Mouse (Mus musculus) erythroblast, embryonic 14.5 days (primary cell): ENCODE measurements around the gene Enpp3. TPM values are rescaled to one million over a fixed set of nuclear protein-coding genes. Genes with fewer than 3 reads are reported as not detected.

Experiments used
- H3K27me3 ChIP-seq: 2 replicates; pipeline ENCODE4 v1.6.1; 2012; ENCODE audit warnings: inconsistent platforms; ENCODE audit not compliant: control insufficient read depth
- H3K36me3 ChIP-seq: 2 replicates; pipeline ENCODE4 v1.6.1; 2012; ENCODE audit warnings: mild to moderate bottlenecking, inconsistent platforms; ENCODE audit not compliant: control insufficient read depth
- H3K4me1 ChIP-seq: 2 replicates; pipeline ENCODE4 v1.6.1; 2012; ENCODE audit warnings: inconsistent platforms; ENCODE audit not compliant: control insufficient read depth
- H3K4me3 ChIP-seq: replicated peaks from 2 replicates; pipeline ENCODE3; 2012; ENCODE audit warnings: moderate library complexity, mild to moderate bottlenecking, inconsistent platforms
- H3K9me3 ChIP-seq: 2 replicates; pipeline ENCODE4 v1.6.1; 2012; ENCODE audit warnings: low read length, inconsistent platforms, mixed read lengths; ENCODE audit not compliant: control insufficient read depth
- GATA1 ChIP-seq: IDR thresholded peaks from 2 replicates; pipeline ENCODE4 v1.6.1; 2012; ENCODE audit warnings: low read length, inconsistent platforms, mixed read lengths
- TAL1 ChIP-seq: IDR thresholded peaks from 3 replicates; pipeline ENCODE4 v1.6.1; 2012; ENCODE audit warnings: low read length, inconsistent platforms, mixed read lengths
- polyA plus RNA-seq: library from polyadenylated mRNA; stranded (reverse); fragments of >175 nt; gene quantifications from 2 replicates; pipeline ENCODE4 v1.2.3, GENCODE M21; 2012

Enpp3 gene
- 0.02 TPM in 1 of 2 replicates, not detected in the other for polyA plus RNA-seq

GRCm38 (mm10) chr10:24842676-24843075 is at the start of gene Enpp3:
TSS of gene Enpp3 (minus strand) at chr10:24842823.
- TF ChIP-seq GATA1 (no peak), TAL1 (no peak)
- Histone ChIP-seq H3K9me3 (no peaks in the 10 kb centered on the region; the same call in 1 of the 2 replicates), H3K36me3 (no peaks in the 10 kb centered on the region), H3K4me1 (peaks cover 20% of the 10 kb centered on the region), H3K27me3 (peaks cover 3% of the 10 kb centered on the region; the same call in 1 of the 2 replicates), H3K4me3 (no peak within 1 kb of the TSS)

- TF ChIP-seq TAL1 (no peak), GATA1 (no peak)
- H3K27me3 ChIP-seq: no peaks in the 10 kb centered on the region
- no peaks in the 10 kb centered on the region; the same call in 1 of the 2 replicates for H3K4me1 ChIP-seq
- peaks cover 85% of the 10 kb centered on the region for H3K36me3 ChIP-seq
- H3K4me3 ChIP-seq: no peak overlapping the region
- no peaks in the 10 kb centered on the region for H3K9me3 ChIP-seq
Measured at GRCm38 (mm10) chr10:24888343-24888742, 45.7 kb upstream of the Enpp3 start.

- Histone ChIP-seq H3K27me3 (no peaks in the 10 kb centered on the region), H3K4me3 (no peak overlapping the region), H3K9me3 (no peaks in the 10 kb centered on the region), H3K36me3 (peaks cover 86% of the 10 kb centered on the region), H3K4me1 (no peaks in the 10 kb centered on the region; the same call in 1 of the 2 replicates)
- TF ChIP-seq GATA1: no peak
- TF ChIP-seq TAL1: no peak
Measured at GRCm38 (mm10) chr10:24886008-24886407, 43.4 kb upstream of the Enpp3 start.

- no peak overlapping the region for H3K4me3 ChIP-seq
- H3K27me3 ChIP-seq: no peaks in the 10 kb centered on the region
- H3K4me1 ChIP-seq: peaks cover 10% of the 10 kb centered on the region
- TF ChIP-seq GATA1 (no peak), TAL1 (no peak)
- no peaks in the 10 kb centered on the region for H3K9me3 ChIP-seq
- H3K36me3 ChIP-seq: peaks cover 72% of the 10 kb centered on the region
Measured at GRCm38 (mm10) chr10:24873624-24874023, 31.0 kb upstream of the Enpp3 start.

- peaks cover 2% of the 10 kb centered on the region; the same call in 1 of the 2 replicates for H3K27me3 ChIP-seq
- no peak for TF ChIP-seq GATA1
- TF ChIP-seq TAL1: no peak
- peak within 1 kb of the TSS; percentile 74 for H3K4me3 ChIP-seq
- peaks cover 10% of the 10 kb centered on the region for H3K4me1 ChIP-seq
- peaks cover 36% of the 10 kb centered on the region for H3K36me3 ChIP-seq
- no peaks in the 10 kb centered on the region for H3K9me3 ChIP-seq
Measured at GRCm38 (mm10) chr10:24869760-24870290, 27.2 kb upstream of the Enpp3 start, which contains the start of gene Med23. TSS of gene Med23 (plus strand) at chr10:24869986.

- Histone ChIP-seq H3K27me3 (peaks cover 2% of the 10 kb centered on the region; the same call in 1 of the 2 replicates), H3K4me3 (no peak overlapping the region), H3K4me1 (peaks cover 4% of the 10 kb centered on the region), H3K36me3 (no peaks in the 10 kb centered on the region), H3K9me3 (no peaks in the 10 kb centered on the region)
- no peak for TF ChIP-seq GATA1
- no peak for TF ChIP-seq TAL1
Measured at GRCm38 (mm10) chr10:24864434-24864833, 21.8 kb upstream of the Enpp3 start.

- Histone ChIP-seq H3K9me3 (no peaks in the 10 kb centered on the region), H3K27me3 (no peaks in the 10 kb centered on the region; the same call in 1 of the 2 replicates), H3K4me3 (no peak overlapping the region), H3K4me1 (peaks cover 3% of the 10 kb centered on the region), H3K36me3 (no peaks in the 10 kb centered on the region)
- TF ChIP-seq TAL1: no peak
- TF ChIP-seq GATA1: no peak
Measured at GRCm38 (mm10) chr10:24863146-24863545, 20.5 kb upstream of the Enpp3 start.

GRCm38 (mm10) chr10:24841998-24842397 is 625 bp downstream of the Enpp3 start:
- H3K4me3 ChIP-seq: no peak overlapping the region
- peaks cover 3% of the 10 kb centered on the region; the same call in 1 of the 2 replicates for H3K27me3 ChIP-seq
- no peak for TF ChIP-seq GATA1
- no peak for TF ChIP-seq TAL1
- peaks cover 20% of the 10 kb centered on the region for H3K4me1 ChIP-seq
- no peaks in the 10 kb centered on the region for H3K36me3 ChIP-seq
- H3K9me3 ChIP-seq: no peaks in the 10 kb centered on the region; the same call in 1 of the 2 replicates

GRCm38 (mm10) chr10:24840795-24841194 is 1.8 kb downstream of the Enpp3 start:
- peaks cover 4% of the 10 kb centered on the region for H3K27me3 ChIP-seq
- TF ChIP-seq TAL1 (0 out of 3 replicates have a peak, but pooled peaks have one; percentile 13), GATA1 (no peak; the same call in 1 of the 2 replicates)
- H3K36me3 ChIP-seq: no peaks in the 10 kb centered on the region
- no peak overlapping the region for H3K4me3 ChIP-seq
- peaks cover 23% of the 10 kb centered on the region for H3K4me1 ChIP-seq
- no peaks in the 10 kb centered on the region; the same call in 1 of the 2 replicates for H3K9me3 ChIP-seq
